Mouse (Mus musculus) cerebellum, adult 2 months (tissue): ENCODE data around the gene Pxmp4.

Experiments
- CTCF ChIP-seq: fragments of 200-500 bp; IDR thresholded peaks from 2 replicates; pipeline ENCODE4 v1.5.1; 2011; ENCODE audit warnings: low read depth, mild to moderate bottlenecking, control low read depth, low read length, moderate library complexity, borderline replicate concordance; ENCODE audit not compliant: insufficient read depth
- POLR2A ChIP-seq: fragments of 200-500 bp; IDR thresholded peaks from 2 replicates; pipeline ENCODE4 v1.6.1; 2011; ENCODE audit warnings: low read length, control low read depth, borderline replicate concordance; ENCODE audit not compliant: insufficient read depth

DNA sequence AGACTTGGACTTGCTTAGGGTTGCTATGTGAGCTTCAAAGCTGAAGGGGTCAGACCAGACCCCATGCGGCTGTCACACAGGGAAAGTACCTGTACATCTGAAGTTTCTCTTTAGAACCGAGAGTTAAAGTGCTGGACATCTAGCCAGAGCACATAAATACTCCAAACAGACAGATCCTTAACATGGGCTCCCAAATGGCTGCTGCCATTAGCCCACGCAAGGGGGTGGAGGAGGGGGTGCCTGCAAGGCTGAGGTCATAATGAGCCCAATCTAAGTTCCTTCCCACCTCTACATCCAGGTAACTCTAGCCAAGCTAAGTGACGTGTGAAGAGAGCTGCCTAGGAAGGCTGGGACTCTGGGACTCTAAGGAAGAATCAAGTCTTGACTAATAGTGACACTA is 52.0 kb downstream of the Pxmp4 start, which contains the start of gene Actl10:
- no peak for TF ChIP-seq POLR2A
- TF ChIP-seq CTCF: no peak
